Mouse (Mus musculus) brown adipose tissue, adult 24 weeks (tissue): ENCODE data around the gene Egfr. TPM values are rescaled to one million over a fixed set of nuclear protein-coding genes. Genes with fewer than 3 reads are reported as not detected.

Experiments
- H3K27ac ChIP-seq: fragments of 200-500 bp; replicated peaks from 2 replicates; pipeline ENCODE4 v1.5.1; 2012; ENCODE audit warnings: low read depth, mild to moderate bottlenecking, low read length
- H3K4me1 ChIP-seq: fragments of 200-500 bp; 2 replicates; pipeline ENCODE4 v1.6.1; 2012; ENCODE audit warnings: low read length, mixed read lengths; ENCODE audit not compliant: control insufficient read depth, insufficient read depth, insufficient read length
- H3K4me3 ChIP-seq: fragments of 200-500 bp; 2 replicates; pipeline ENCODE4 v1.5.1; 2012; ENCODE audit warnings: low read depth, mild to moderate bottlenecking, low read length, moderate library complexity; ENCODE audit not compliant: insufficient read depth
- polyA plus RNA-seq: library from polyadenylated mRNA; stranded (reverse); fragments of >200 nt; gene quantifications from 2 replicates; pipeline ENCODE4 v1.2.4, GENCODE M21; 2012; ENCODE audit not compliant: missing spikeins, insufficient read depth, insufficient read length

The Egfr gene
- polyA plus RNA-seq, 1 experiment, result 5.9 TPM

DNA sequence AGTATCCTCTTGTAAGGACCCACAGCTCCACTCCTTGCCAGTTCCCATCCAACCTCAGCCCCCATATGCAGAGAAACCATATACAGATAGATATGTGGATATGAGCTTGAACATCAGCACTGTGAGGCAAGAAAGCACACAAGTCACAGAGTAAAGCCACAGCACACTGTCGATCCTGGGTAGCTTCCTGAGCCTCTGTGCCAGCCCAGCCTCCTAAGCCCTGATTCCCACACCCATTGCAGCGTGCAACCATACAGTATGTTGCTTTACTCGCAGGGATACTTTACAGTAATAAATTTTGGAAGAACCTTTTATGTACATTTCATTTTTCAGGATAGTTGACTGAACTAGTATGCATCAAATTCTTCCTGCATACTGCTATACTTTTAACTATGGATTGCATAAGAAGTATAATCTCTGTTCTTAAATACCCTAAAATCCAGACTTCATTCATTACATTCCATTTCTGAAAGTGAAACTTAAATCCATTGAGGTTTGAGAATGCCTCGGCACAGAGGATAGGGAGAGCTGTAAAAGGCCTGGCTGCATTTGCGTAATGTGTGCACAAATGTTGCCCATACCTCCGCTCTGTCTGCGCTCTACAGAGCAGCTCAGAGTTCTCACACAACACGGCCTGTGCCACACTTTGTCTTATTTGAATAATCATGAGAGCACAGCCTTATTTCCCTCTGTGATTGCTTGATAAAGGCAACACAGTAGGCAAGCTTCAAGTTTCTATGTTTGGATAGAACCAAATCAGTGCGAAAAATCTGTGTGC, 14.2 kb downstream of the Egfr start:
- Histone ChIP-seq H3K4me1 (no peaks in the 10 kb centered on the region), H3K4me3 (no peak overlapping the region), H3K27ac (no peak overlapping the region)

DNA sequence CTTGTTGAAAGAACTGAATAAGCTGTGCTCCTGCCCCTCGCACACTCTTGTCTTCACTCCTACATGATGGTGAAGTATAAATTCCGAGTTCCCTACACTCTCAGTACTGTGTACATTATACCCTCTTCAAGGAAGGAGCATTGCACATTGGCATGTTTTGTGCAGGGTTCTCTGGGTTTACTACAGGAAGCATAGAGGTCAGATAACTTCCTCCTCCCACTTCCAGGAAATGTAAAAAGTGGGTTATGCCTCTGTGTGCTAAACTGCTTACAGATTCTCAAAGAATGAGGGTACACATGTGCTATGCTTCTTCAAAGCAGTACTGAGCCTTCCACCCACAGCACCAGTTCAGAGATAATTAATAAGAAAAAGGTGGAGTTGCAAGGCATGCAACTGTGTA, 16.0 kb downstream of the Egfr start:
- H3K4me1 ChIP-seq, result no peaks in the 10 kb centered on the region
- H3K4me3 ChIP-seq, result no peak overlapping the region
- no peak overlapping the region for H3K27ac ChIP-seq

DNA sequence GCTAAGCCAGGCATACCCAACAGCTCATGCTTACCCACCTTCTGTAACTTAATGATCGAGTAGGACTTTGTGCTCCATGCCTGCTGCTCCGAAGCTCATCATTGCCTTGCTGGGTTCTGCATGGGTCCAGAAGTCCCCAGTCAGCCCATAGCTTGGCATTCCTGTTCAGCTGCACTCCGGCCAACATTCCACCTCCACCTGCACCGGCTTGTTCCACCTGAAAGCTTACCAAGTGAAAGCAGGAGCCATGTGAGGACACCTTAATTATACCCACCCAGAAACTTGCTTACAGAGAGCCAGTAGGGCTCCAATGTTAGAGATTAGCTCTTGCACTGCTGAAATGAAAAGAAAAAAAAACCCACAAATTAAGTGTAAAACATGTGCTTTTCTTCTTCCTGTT, 17.3 kb downstream of the Egfr start:
- no peaks in the 10 kb centered on the region for H3K4me1 ChIP-seq
- no peak overlapping the region for H3K4me3 ChIP-seq
- H3K27ac ChIP-seq, result no peak overlapping the region

DNA sequence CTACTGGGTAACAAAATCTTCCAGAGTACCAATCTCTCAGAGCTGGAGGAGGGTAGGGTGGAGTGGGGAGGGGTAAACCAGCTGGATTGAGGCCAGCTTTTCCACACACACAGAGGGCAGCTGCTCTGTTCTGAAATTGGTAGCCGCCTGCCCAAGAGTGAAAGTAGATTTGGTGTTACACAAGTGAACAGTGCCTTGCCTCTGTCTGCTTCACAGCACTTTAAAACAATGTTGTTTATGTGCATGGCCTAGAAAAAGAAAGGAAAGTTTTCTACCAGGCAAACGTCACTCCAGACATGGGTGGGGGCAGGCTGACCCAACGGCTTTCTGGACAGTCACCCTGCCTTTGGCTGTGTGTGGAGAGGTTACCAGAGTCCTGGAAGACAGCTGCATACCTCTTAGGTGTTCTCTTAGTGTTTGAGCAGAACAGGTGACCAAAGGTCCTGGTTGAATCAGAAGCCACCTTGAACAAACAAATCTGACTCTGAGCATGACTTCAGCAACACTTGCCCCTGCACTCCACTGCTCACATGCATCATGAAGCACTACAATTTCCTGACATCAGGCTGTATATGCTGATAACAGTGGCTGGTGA, 17.8 kb downstream of the Egfr start:
- H3K27ac ChIP-seq, result 0 out of 2 replicates have a peak overlapping the region, but pooled peaks have one; percentile 29
- no peak overlapping the region for H3K4me3 ChIP-seq
- H3K4me1 ChIP-seq, result no peaks in the 10 kb centered on the region

DNA sequence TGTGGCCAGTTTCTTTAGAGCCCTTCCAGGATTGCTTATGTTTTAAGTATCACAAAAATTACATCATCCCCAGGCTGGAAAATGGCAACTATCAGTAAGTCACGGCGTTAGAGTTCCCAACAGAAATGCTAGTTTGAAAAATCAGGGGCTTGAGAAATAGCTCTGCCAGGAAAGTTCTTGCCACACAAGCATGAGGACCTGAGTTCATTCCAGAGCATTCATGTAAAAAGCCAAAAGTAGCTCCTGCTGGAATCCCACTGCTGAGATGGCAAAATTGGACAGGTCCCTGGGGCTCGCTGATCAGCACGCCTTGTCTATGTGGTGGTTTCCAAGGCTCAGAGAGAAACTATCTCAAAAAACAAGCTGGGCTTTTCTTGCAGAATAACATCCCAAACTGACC, 19.0 kb downstream of the Egfr start:
- Histone ChIP-seq H3K4me3 (no peak overlapping the region), H3K27ac (no peak overlapping the region; the same call in 1 of the 2 replicates), H3K4me1 (no peaks in the 10 kb centered on the region)

DNA sequence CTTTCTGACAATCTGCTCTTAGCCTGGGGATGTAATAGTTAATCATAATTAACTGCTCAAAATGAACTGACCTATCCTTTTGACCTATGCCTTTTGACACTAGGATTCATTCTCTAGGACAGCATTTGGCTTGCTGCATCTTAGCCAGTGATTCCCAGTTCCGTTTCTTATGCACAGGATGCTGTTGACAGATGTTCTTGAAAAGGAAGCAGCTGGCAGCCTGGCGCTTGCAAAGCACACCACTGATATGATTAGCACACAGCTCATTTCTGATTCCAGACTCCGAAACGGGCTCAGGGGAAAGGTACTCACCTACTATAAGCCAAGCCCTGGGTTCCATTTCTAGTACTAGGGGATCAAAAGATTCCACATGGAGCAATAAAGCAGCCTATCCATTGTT, 20.7 kb downstream of the Egfr start:
- H3K4me3 ChIP-seq, result no peak overlapping the region
- H3K27ac ChIP-seq, result no peak overlapping the region
- peaks cover 5% of the 10 kb centered on the region; the same call in 1 of the 2 replicates for H3K4me1 ChIP-seq

DNA sequence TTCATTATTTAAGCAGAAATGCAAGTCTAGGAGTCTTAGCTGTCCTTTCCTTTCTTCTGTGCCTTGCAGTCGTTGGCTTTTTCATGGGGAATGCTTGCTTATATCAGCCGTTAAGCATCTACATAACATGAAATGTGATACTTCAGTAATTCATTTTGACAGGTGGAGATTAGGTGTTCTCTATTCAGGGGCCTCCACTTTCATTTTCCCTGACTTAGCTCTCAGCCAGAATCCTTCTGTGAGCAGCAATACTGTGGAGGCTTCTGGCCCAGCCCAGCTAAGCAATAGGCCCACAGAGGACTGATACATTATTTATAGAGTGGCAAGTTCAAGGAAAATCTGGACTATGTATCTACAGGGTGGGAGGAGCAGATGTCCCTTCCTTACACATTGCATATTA, 25.0 kb downstream of the Egfr start:
- Histone ChIP-seq H3K4me1 (peaks cover 5% of the 10 kb centered on the region; the same call in 1 of the 2 replicates), H3K27ac (no peak overlapping the region), H3K4me3 (no peak overlapping the region)

DNA sequence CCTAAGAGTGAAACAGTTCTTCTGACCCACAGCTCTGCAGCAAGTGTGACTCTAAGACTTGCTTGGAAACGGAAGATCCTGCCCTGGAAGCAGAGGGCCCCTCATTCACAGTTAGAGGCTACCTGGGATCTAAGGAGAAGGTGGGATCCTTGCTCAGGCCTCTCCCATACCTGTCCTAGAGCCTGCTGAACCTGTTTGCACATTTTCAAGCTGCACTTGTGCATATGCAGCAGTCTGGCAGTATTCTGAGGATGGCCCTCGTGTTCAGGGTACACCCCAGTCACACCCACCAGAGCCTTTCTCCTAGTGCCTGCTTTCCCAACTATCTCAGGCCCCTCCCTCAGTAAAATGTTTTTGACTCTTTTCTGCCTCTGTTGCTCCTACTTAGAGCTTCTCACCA, 29.6 kb downstream of the Egfr start:
- peaks cover 5% of the 10 kb centered on the region; the same call in 1 of the 2 replicates for H3K4me1 ChIP-seq
- H3K27ac ChIP-seq, result no peak overlapping the region
- no peak overlapping the region for H3K4me3 ChIP-seq

DNA sequence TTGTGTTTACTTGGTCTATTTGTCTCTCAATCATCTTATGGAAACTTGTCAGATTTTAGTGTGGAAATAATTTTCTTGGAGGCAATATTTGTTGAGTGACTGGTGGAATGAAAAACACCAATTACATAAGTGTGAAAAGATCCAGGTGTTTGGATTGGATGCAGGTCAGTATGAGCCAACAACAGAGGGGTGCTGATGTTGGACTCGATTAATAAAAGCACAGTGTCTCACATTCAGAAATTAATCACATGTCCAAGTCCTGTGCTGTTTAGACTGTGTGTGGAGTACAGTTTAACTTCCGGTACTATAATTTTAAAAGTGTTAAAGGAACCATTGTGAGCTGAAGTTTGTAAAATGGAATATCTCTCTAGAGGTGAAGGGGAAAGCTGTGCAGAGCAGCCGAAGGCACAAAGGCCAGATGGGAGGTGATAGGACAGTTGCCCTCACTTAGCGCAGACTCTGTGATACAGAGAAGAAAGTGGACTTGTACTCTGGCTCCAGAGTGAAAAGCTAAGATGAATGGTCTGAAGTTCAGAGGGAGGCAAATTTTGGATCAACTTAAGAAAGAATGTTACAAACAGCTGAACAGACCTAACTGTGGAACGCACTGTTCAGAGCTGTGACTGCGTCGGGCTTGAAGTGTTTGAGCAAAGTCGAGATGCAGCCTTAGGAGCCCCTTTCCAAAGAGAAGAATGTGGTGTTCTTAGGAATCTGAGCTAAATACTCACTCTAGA, 32.1 kb downstream of the Egfr start:
- H3K4me3 ChIP-seq, result no peak overlapping the region
- no peaks in the 10 kb centered on the region for H3K4me1 ChIP-seq
- no peak overlapping the region for H3K27ac ChIP-seq

DNA sequence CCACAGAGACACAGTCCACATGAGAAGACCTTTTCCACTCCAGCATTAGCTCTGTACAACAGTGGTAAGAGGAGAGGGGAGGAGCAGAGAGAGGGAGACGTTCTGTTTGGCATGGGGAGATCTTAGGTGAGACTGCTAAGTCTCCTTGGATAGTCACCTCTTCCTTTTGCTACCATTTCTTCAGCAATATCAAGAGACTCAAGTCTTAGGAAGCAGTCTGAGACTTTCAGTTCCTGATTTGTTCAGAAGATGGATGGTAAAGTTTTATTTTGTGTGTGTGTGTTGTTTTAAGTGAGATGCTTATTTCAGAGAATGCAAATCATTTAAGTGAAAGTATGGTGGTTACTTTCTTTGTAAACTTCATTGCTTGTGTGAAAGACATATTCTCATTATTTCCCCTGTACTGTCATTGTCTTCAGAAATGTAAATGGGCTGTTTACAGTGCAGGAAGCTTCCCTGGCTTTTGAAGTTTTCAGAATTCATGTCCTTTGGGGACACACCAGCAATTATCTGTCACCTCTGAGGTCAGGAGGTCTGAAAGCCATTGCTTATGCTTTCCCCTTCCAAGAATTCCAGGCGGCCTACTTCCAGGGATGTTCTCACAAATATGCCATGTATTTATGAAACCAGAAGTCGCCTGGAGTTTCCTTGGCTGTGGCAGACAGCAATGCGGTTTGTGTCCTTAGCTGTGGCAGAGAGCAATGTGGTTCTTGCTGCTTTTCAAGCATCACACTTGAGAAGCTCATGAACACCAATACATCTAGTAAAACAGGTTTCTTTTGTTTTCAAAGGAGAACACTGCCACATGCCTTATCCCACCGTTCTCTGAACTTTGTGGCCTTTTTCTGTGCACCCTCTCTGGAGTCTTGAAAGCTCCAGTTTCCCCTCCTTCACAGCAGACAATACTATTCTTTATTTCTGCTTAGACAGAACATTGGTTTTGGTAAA, 40.9 kb downstream of the Egfr start:
- no peak overlapping the region for H3K27ac ChIP-seq
- no peak overlapping the region for H3K4me3 ChIP-seq
- no peaks in the 10 kb centered on the region; the same call in none of the 2 replicates for H3K4me1 ChIP-seq

DNA sequence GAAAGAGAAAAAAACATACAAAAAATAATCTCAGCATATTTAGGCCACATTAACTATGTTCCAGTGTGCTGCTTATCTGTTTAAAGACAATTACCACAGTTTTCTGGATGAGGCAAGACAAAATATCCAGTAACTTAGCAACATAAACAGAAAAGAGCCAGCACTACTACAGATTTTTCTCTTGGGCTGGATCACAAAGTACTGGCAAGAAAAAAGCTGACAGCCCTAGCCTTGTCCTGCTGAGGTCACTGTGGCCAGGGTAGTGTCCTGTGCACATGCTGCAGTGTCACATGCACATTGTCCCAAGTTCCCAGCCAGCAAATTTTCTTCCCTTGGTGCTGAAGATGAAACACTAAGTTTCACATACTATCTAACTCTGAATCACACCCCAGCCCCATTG, 43.0 kb downstream of the Egfr start:
- no peaks in the 10 kb centered on the region; the same call in none of the 2 replicates for H3K4me1 ChIP-seq
- H3K27ac ChIP-seq, result no peak overlapping the region

DNA sequence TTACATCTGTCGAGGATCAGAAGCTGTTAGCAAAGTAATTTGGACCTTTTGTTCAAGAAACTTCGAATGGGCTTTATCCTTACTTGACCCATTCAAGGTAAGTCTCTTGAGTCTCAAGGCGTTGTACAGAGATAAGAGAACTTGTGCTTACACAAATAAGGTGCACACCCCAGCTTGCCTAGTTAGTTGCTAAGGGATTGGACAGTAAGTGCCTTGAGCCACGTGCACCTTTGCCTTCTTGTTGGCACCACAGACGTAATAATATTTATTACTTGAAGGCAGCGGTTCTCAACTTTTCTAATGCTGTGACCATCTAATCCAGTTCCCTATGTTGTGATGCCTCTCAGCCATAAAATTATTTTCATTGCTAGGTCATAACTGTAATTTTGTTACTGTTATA, 43.5 kb downstream of the Egfr start:
- Histone ChIP-seq H3K4me3 (no peak overlapping the region), H3K27ac (0 out of 2 replicates have a peak overlapping the region, but pooled peaks have one; percentile 10), H3K4me1 (no peaks in the 10 kb centered on the region; the same call in none of the 2 replicates)

More for the DNA sequence above, 43.0 kb downstream of the Egfr start:
- no peak overlapping the region for H3K4me3 ChIP-seq

DNA sequence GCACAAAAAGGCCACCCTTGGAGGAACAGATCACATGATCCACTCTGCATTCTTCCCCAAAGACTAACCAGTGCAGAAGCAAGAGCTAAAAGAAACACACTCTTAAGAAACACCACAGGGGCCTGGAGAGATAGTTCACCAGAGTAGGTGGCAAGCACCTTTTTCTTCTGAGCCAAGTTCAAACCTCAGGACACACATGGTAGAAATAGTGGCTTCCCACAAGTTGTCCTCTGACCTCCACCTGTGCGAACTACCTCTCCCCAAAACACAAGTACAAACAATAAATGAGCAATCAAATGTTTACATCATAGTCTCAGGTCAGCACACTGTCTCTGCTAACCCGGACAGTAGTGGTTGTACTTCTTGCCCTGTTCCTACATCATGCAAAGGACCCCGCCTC, 45.5 kb downstream of the Egfr start:
- Histone ChIP-seq H3K27ac (no peak overlapping the region), H3K4me3 (no peak overlapping the region), H3K4me1 (no peaks in the 10 kb centered on the region; the same call in none of the 2 replicates)

DNA sequence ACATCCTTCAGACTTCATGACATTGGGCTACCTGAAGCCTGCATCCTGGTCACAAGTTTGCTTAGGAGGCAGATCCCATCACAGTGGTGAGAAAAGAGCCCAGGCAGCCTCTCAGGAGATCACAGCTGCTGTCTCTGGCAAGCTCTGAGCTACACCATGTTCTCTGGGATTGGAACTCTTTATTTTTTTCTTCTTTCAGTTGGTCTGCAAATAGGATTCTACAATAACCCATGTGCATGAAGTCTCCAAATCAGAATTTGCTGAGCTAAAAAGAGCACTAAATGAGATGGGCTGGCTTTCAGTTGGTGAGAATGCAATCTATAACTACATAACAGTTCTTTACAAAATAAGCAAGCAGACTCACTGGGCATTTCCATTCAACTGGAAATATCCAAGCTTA, 46.1 kb downstream of the Egfr start:
- Histone ChIP-seq H3K27ac (no peak overlapping the region), H3K4me3 (no peak overlapping the region), H3K4me1 (no peaks in the 10 kb centered on the region; the same call in none of the 2 replicates)
